Mouse (Mus musculus) lung, postnatal 0 days (tissue): ENCODE data around the gene Celsr1.

ENCODE experiments used
- CTCF ChIP-seq: IDR thresholded peaks from 2 replicates; pipeline ENCODE4 v1.5.1; 2016; ENCODE audit warnings: antibody characterized with exemption, mild to moderate bottlenecking
- EP300 ChIP-seq: IDR thresholded peaks from 2 replicates; pipeline ENCODE4 v1.6.1; 2016; ENCODE audit warnings: antibody characterized with exemption, mild to moderate bottlenecking, control low read depth

GRCm38 (mm10) chr15:86067581-86067910 is 34.0 kb upstream of the Celsr1 start:
- TF ChIP-seq CTCF, result no peak
- peak; percentile 67 for TF ChIP-seq EP300
